Mouse (Mus musculus) hindbrain, embryonic 16.5 days (tissue): ENCODE data around the gene CN725425. TPM values are rescaled to one million over a fixed set of nuclear protein-coding genes. Genes with fewer than 3 reads are reported as not detected.

Source experiments
- ATAC-seq: fragments of 200-750 bp; cut with Nextera tagmentation; 2 replicates; pipeline ENCODE4 v1.8.0; 2017; ENCODE audit warnings: moderate TSS enrichment, moderate library complexity
- H3K27ac ChIP-seq: fragments of 300-500 bp; sonication (generic); 2 replicates; pipeline ENCODE4 v1.5.1; 2014; ENCODE audit warnings: low read depth, mild to moderate bottlenecking, control low read depth, low read length, moderate library complexity
- H3K27me3 ChIP-seq: fragments of 300-500 bp; sonication (generic); replicated peaks from 2 replicates; pipeline ENCODE4 v1.6.1; 2014; ENCODE audit warnings: low read length; ENCODE audit not compliant: control insufficient read depth, insufficient read depth
- H3K36me3 ChIP-seq: fragments of 300-500 bp; sonication (generic); 2 replicates; pipeline ENCODE4 v1.6.1; 2014; ENCODE audit warnings: mild to moderate bottlenecking, low read length, moderate library complexity, mixed read lengths; ENCODE audit not compliant: control insufficient read depth, insufficient read depth
- H3K4me1 ChIP-seq: fragments of 300-500 bp; sonication (generic); 2 replicates; pipeline ENCODE4 v1.6.1; 2014; ENCODE audit warnings: low read depth, low read length; ENCODE audit not compliant: control insufficient read depth, insufficient read depth
- H3K4me2 ChIP-seq: fragments of 300-500 bp; sonication (generic); 2 replicates; pipeline ENCODE4 v1.6.1; 2014; ENCODE audit warnings: mild to moderate bottlenecking, low read length, control low read depth, moderate library complexity
- H3K4me3 ChIP-seq: fragments of 300-500 bp; sonication (generic); 2 replicates; pipeline ENCODE4 v1.5.1; 2014; ENCODE audit warnings: mild to moderate bottlenecking, low read length, control low read depth, moderate library complexity
- H3K9ac ChIP-seq: fragments of 300-500 bp; sonication (generic); 2 replicates; pipeline ENCODE4 v1.6.1; 2014; ENCODE audit warnings: low read depth, mild to moderate bottlenecking, control low read depth, low read length, moderate library complexity
- H3K9me3 ChIP-seq: fragments of 300-500 bp; sonication (generic); 2 replicates; pipeline ENCODE4 v1.6.1; 2014; ENCODE audit warnings: mild to moderate bottlenecking, low read length, moderate library complexity; ENCODE audit not compliant: control insufficient read depth
- WGBS: fragments of 180-500 bp; shearing (Covaris S2); extraction: QIAGEN DNeasy Blood & Tissue Kit; methylation state at CpG from one replicate; pipeline ENCODE4 v1.1.7; 2014; 5-methylcytosine and 5-hydroxymethylcytosine counted together
- polyA plus RNA-seq: library from polyadenylated mRNA; unstranded; fragments of >200 nt; fragmentation: Nextera tagmentation; extraction: Ambion mirVana; gene quantifications from 2 replicates; pipeline ENCODE4 v1.2.1, GENCODE M21; 2015

Gene CN725425
- polyA plus RNA-seq, 1 experiment from 2014 or later = not detected

DNA sequence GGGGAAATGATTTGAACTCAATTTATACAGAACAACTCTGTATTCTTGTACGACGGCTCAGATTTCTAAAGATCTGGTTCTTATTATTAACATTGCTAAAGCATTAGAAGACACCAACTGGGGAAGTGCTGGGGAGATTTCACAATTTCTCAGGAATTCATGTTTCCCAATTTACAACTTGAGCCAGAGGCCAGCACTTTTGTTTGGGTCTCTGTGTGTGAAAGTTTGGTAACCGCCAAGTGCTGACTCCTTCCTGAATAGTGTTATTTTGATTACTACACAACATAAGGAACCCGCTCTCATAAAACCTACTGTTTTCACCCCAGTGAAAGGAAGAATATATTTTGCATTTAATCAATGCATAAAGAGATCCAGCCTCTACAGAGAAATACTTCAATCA, 27.1 kb upstream of the CN725425 start:
- Histone ChIP-seq H3K4me3 (no peak overlapping the region), H3K9me3 (no peaks in the 10 kb centered on the region), H3K4me1 (no peaks in the 10 kb centered on the region), H3K9ac (no peak overlapping the region), H3K27me3 (no peaks in the 10 kb centered on the region), H3K4me2 (no peak overlapping the region), H3K36me3 (no peaks in the 10 kb centered on the region), H3K27ac (no peak overlapping the region)
- WGBS = 80% methylated on average over 4 of the region's 4 CpGs
- ATAC-seq = no peak

DNA sequence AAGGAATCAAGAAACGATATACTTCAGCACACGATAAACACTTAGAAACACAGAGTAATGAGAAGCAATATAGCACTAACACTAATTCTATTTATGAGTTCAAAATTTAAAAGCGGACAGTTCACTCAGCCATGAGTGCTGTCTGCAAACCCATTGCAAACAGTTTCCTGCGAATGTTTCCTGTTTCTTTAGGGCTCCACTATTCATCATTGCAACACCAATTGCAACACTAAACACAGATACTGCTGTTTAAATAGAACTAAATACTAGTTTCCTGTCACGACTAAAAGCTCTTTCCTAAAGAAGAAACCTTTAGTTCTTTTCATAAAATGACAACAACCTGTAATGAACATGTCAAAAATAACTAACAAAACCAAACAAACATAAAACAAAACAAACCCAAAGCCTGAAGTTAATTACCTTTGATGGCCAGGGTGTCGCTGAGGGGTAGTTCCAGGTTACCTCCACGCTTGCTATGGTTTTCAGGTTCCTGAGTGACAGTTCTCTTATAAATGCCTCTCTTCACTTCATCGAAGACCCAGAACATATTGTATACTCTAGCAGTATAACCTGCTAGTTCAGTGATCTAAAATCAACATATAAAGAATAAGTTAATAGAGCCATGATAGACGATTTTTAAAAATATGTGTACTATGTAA, 20.5 kb upstream of the CN725425 start:
- Histone ChIP-seq H3K4me3 (no peak overlapping the region), H3K4me1 (no peaks in the 10 kb centered on the region), H3K27me3 (no peaks in the 10 kb centered on the region), H3K9ac (no peak overlapping the region), H3K36me3 (no peaks in the 10 kb centered on the region), H3K4me2 (no peak overlapping the region), H3K9me3 (no peaks in the 10 kb centered on the region), H3K27ac (no peak overlapping the region)
- 84% methylated on average over 9 of the region's 9 CpGs for WGBS
- no peak for ATAC-seq

DNA sequence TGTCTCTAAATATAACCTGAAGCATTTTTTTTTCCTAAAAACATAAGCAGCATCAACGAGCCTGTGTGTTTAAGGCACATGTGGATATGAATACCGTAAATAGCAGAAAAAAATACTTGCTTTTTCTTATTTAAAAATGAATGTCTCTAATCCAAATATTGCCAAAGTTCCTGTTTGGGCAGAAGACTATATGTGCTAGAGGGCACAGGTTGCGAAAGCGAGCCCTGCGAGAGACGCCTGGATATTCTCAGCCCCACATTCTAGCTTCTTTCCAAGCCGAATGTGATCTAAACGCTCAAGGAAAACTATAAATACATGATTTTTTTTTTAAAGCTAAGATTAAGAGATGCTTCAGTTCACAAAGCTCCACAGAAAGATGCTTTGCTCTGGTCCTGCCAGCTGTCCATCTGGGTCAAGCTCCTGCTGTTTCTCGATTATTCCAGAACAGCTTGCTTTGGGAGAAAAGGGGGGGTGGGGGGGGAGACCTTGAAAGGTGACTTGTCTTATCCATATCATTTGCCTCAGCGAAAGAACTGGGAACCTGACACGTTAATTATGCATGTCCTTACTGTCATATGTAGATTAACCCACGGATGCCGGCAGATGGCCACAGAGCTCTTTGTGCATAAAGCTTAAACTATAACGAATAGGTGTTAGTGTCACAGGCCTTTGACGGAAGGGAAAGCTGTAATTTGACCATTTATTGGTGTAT, 19.2 kb upstream of the CN725425 start:
- H3K4me2 ChIP-seq = no peak overlapping the region
- no peaks in the 10 kb centered on the region for H3K27me3 ChIP-seq
- no peak overlapping the region for H3K27ac ChIP-seq
- H3K36me3 ChIP-seq = no peaks in the 10 kb centered on the region
- H3K4me3 ChIP-seq = no peak overlapping the region
- WGBS = 49% methylated on average over 15 of the region's 15 CpGs
- no peak overlapping the region for H3K9ac ChIP-seq
- no peaks in the 10 kb centered on the region for H3K9me3 ChIP-seq
- 0 out of 2 replicates have a peak, but pooled peaks have one; percentile 54 for ATAC-seq
- H3K4me1 ChIP-seq = no peaks in the 10 kb centered on the region

DNA sequence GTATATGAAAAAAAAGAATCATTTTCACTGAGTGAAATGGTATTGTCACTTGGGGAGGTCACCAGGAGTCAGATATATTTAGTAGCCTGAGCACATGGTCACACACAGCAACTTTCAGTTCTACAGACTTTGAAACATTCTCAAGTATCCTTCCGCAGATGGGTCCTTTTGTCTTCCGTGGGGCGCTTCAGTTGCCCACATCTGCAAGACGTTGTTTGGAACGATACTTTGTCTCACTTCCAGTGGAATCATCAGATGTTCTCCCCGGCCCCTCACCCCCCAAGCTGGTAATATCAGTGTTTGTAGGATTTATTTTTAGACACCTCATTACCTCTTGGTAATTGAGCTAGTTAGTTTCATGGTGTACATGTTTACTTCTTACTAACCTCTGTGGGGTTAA, 12.9 kb upstream of the CN725425 start:
- H3K9me3 ChIP-seq = no peaks in the 10 kb centered on the region
- no peaks in the 10 kb centered on the region for H3K36me3 ChIP-seq
- ATAC-seq = no peak
- WGBS = 77% methylated on average over 6 of the region's 6 CpGs
- no peak overlapping the region for H3K4me2 ChIP-seq
- H3K27me3 ChIP-seq = no peaks in the 10 kb centered on the region
- H3K27ac ChIP-seq = no peak overlapping the region
- H3K4me3 ChIP-seq = no peak overlapping the region
- peaks cover 8% of the 10 kb centered on the region for H3K4me1 ChIP-seq
- H3K9ac ChIP-seq = no peak overlapping the region

DNA sequence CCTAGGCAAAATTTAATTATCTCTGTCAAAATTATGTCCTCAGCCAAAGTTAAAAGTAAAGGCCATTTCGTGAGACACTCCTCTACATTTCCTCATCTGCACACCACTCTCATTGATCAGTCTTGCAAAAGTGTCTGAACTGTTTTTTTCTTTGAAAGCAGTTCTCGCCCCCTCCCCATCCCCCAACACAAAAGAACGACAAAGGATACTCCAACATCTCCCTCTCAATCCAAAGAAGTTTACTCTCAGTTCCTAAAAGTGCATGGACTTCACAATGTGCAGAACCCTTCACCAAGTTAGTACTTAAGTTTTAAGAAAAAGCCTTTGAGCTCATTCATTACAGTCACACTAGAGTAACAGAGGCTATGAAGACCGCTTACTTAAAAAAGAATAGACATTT, 9.3 kb upstream of the CN725425 start:
- no peak for ATAC-seq
- no peaks in the 10 kb centered on the region for H3K36me3 ChIP-seq
- H3K27me3 ChIP-seq = no peaks in the 10 kb centered on the region
- no peak overlapping the region for H3K27ac ChIP-seq
- peak overlapping the region; percentile 86 for H3K4me2 ChIP-seq
- H3K9me3 ChIP-seq = no peaks in the 10 kb centered on the region
- WGBS = 11% methylated on average over 4 of the region's 4 CpGs
- peak overlapping the region; percentile 45 for H3K9ac ChIP-seq
- peaks cover 8% of the 10 kb centered on the region for H3K4me1 ChIP-seq
- peak overlapping the region; percentile 56 for H3K4me3 ChIP-seq

DNA sequence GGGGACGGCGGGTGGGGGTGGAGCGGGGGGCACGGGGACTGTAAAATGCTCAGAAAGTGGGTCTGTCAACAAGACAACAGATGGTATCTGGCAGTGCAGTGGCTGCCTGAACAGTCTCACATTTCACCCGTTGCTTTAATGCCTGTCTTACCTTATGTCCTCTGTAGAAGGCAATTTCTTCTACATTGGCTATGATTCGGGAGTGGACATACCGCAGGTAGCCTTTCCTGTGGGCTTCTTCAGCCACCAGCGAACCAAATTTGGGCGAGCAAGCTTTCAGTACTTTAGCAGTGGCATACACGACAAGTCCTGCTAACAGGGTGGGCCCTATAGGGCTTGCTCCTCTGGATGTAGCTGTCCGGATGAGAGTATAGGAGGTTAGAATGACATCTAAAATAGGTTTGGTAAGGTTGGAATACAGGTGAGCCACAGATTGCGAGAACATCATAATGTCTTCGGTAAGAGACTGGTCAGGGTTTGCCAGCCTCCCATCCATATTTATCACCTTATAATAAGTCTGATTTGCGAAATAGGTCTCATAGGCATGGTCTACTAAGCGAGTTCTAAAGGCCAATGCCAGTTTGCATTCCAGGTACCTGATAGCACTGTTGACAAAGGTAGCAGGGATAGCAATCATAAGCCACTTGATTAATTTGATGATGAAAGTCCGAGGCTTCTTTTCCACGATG, 8.6 kb upstream of the CN725425 start:
- H3K9ac ChIP-seq = peak overlapping the region; percentile 69
- ATAC-seq = 0 out of 2 replicates have a peak, but pooled peaks have one; percentile 49
- no peaks in the 10 kb centered on the region for H3K9me3 ChIP-seq
- no peaks in the 10 kb centered on the region for H3K36me3 ChIP-seq
- WGBS = 23% methylated on average over 17 of the region's 17 CpGs
- no peaks in the 10 kb centered on the region for H3K27me3 ChIP-seq
- H3K4me3 ChIP-seq = peak overlapping the region; percentile 56
- H3K4me2 ChIP-seq = peak overlapping the region; percentile 86
- peaks cover 8% of the 10 kb centered on the region for H3K4me1 ChIP-seq
- peak overlapping the region; percentile 86 for H3K27ac ChIP-seq

DNA sequence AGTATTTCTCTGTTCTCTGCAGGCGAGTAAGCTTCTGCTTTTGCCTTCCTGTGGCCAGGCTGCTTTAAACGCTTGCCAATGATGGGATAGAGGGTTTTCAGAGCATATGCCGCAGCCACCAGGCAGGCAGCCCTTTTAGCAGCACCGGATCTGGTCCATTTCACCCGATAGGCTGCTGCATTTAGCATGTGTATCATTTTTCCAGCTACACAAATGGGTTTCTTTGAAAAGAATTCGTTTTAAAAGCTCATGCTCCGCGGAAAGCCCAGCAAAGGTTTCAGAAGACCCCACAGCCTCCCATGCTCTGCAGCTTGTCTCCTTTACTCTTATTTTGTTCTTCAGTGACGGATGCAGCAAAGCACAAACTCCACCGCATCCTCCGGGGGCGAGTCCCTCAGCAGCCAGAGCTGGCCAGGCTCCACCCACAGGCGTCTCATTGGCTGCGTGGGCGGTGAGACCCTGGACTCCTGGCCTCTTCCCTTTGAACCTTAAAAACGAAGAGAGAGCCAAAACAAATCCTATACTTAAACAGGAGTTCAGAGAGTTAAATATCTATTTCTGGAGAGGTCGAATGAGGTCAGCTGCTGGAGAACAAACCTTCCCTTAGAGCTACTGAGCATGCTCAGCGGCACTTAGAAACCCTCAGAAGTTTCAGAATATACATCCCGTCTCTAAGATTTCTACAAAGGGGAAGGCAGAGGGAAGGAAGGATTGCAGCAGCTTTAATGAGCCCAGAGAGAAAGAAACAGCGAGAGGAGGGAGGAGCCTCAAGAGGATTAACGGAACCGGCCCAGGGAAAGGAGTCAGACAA, 7.7 kb upstream of the CN725425 start, which contains the start of gene Abcd2:
Gene Abcd2 (minus strand): TSS at position 388 of the 811 bp plus-strand sequence.
- no peaks in the 10 kb centered on the region for H3K36me3 ChIP-seq
- peak within 1 kb of the TSS; percentile 69 for H3K9ac ChIP-seq
- under 1% methylated on average over 22 of the region's 22 CpGs for WGBS
- no peaks in the 10 kb centered on the region for H3K27me3 ChIP-seq
- peak within 1 kb of the TSS; percentile 56 for H3K4me3 ChIP-seq
- peaks cover 8% of the 10 kb centered on the region for H3K4me1 ChIP-seq
- peak within 1 kb of the TSS; percentile 86 for H3K4me2 ChIP-seq
- H3K27ac ChIP-seq = peak within 1 kb of the TSS; percentile 86
- H3K9me3 ChIP-seq = no peaks in the 10 kb centered on the region
- peak; percentile 96 for ATAC-seq

DNA sequence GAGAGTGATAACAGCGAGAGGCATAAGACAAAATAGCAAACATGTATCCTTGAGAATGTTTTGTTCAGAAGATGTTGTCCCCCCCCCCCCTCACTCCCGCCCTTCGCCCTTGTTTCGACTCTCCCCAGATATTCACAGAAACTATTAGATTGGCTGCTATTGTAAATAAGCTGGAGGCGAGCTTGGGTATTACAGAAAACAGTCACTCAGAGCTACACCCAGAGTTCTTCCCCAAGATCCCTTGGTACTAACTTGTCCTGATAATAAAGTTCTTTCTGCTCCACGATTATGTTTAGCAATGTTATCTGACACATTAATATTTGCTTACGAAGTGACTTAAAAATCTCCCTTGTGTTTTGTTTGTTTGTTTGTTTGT, 7.1 kb upstream of the CN725425 start:
- 11% methylated on average over 7 of the region's 7 CpGs for WGBS

More for the DNA sequence above, 7.1 kb upstream of the CN725425 start:
- H3K4me2 ChIP-seq = peak overlapping the region; percentile 86
- H3K27me3 ChIP-seq = no peaks in the 10 kb centered on the region
- H3K9ac ChIP-seq = peak overlapping the region; percentile 69
- peaks cover 8% of the 10 kb centered on the region for H3K4me1 ChIP-seq
- no peaks in the 10 kb centered on the region for H3K36me3 ChIP-seq
- peak overlapping the region; percentile 86 for H3K27ac ChIP-seq
- peak; percentile 41; the same call in 1 of the 2 replicates for ATAC-seq
- peak overlapping the region; percentile 56 for H3K4me3 ChIP-seq
- no peaks in the 10 kb centered on the region for H3K9me3 ChIP-seq
